Mouse (Mus musculus): ENCODE measurements around the gene Hic2.

- TF ChIP-seq CTCF (IDR thresholded peaks at IDR 0.05; ENCODE audit: low read depth) (no peak), EP300 (IDR thresholded peaks at IDR 0.05; ENCODE audit: low read depth) (no peak)
These were observed 528 bp downstream of the Hic2 start for GRCm38 (mm10) chr16:17233702-17234498.
